In the genomic region with DNA sequence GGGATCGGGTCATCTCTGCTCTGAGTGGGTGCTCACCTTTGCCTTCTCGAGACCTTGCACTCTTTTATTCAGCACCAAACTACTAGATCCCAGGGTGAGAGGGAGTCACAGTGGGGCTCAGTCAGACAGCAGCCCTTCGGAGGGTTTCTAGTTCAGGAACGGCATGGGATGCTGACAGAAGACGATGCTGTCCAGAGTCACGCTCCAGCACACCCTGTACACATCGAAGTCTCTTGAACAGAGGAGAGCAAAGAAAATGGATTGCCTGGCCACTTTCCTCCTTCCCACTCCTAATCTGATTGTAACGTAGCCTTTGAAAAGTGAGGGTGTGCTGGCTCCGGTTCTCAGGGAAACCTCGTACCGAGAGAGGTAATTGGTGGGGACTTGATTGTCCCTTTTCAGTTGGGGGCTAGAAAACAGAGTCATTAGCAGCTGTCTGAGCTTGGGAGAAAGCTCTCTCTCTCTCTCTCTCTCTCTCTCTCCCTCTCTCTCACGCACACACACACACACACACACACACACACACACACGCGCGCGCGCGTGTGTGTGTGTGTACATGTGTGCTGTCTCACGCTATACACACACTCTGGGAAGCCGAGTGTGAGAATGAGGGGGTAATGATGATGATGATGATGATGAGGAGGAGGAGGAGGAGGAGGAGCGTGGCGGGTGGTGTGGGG, we compare ENCODE assay signal across 13 mouse cellular contexts.
DNase-seq lines count a peak whose midpoint lies in the region; ATAC-seq lines count a peak whose summit lies in the region.
"Had no signal": no experiment of that assay in that cellular context is flagged by ENCODE, and none has a peak within 500 bp of the region (broad histone marks: within the 10 kb centered on the region; RNA-seq: fewer than 3 reads in every experiment).

No protein-coding gene starts in this region.

- no peak overlapping the region for H3K27ac ChIP-seq in hindbrain, embryonic 11.5 days (ENCODE audit: low read depth, low read length)
- no peak overlapping the region for H3K27ac ChIP-seq in hindbrain, embryonic 10.5 days
- peak overlapping the region; percentile 59 for H3K27ac ChIP-seq in forebrain, embryonic 15.5 days (replicated peaks)
- H3K27ac ChIP-seq in midbrain, embryonic 11.5 days (ENCODE audit: low read depth, low read length) = no peak overlapping the region
- H3K27ac ChIP-seq: liver, embryonic 14.5 days had no signal

- H3K9ac ChIP-seq in hindbrain, embryonic 11.5 days (ENCODE audit: low read depth, low read length) = no peak overlapping the region
- 0 out of 2 replicates have a peak overlapping the region, but pooled peaks have one; percentile 10 for H3K9ac ChIP-seq in forebrain, embryonic 15.5 days (replicated peaks)
- H3K9ac ChIP-seq in midbrain, embryonic 11.5 days (ENCODE audit: low read length) = no peak overlapping the region
- H3K9ac ChIP-seq: liver, embryonic 14.5 days had no signal

- no peak for DNase-seq in hindbrain, embryonic 11.5 days (ENCODE audit: low spot score)
- no peak for DNase-seq in hindbrain, embryonic 10.5 days (ENCODE audit: low spot score)
- DNase-seq in MN1 (ENCODE audit: low spot score) = peak; percentile 69
- DNase-seq in midbrain, embryonic 11.5 days (ENCODE audit: low spot score, missing footprints) = peak; percentile 87
- DNase-seq in ovary, postnatal 36 days (ENCODE audit: low spot score) = no peak
- no peak for DNase-seq in right cerebral cortex, adult 18-20 months
- no peak for DNase-seq in frontal cortex, postnatal 25 days (ENCODE audit: low spot score in 2 of 2)
- DNase-seq: cerebellum, adult 9-11 months; gastrocnemius, postnatal 14 days; left cerebral cortex, postnatal 4 days; thymus, adult 2 months had no signal

- H3K4me2 ChIP-seq in hindbrain, embryonic 11.5 days (replicated peaks; ENCODE audit: low read depth, low read length) = 0 out of 2 replicates have a peak overlapping the region, but pooled peaks have one; percentile 14
- H3K4me2 ChIP-seq in forebrain, embryonic 15.5 days (replicated peaks) = peak overlapping the region; percentile 24
- no peak overlapping the region; the same call in 1 of the 2 replicates for H3K4me2 ChIP-seq in midbrain, embryonic 11.5 days

- H3K27me3 ChIP-seq in hindbrain, embryonic 11.5 days (ENCODE audit: control insufficient read depth, insufficient read depth, low read length) = no peaks in the 10 kb centered on the region; the same call in 1 of the 2 replicates
- H3K27me3 ChIP-seq in hindbrain, embryonic 10.5 days (ENCODE audit: insufficient read depth, poor library complexity, severe bottlenecking) = peaks cover 44% of the 10 kb centered on the region
- no peaks in the 10 kb centered on the region for H3K27me3 ChIP-seq in forebrain, embryonic 15.5 days
- no peaks in the 10 kb centered on the region for H3K27me3 ChIP-seq in midbrain, embryonic 11.5 days (ENCODE audit: control insufficient read depth, insufficient read depth, low read length)

- no peaks in the 10 kb centered on the region for H3K36me3 ChIP-seq in hindbrain, embryonic 11.5 days (ENCODE audit: control insufficient read depth, insufficient read depth, low read length)
- H3K36me3 ChIP-seq in hindbrain, embryonic 10.5 days = no peaks in the 10 kb centered on the region
- no peaks in the 10 kb centered on the region for H3K36me3 ChIP-seq in forebrain, embryonic 15.5 days
- H3K36me3 ChIP-seq in midbrain, embryonic 11.5 days (ENCODE audit: control insufficient read depth, insufficient read depth, low read length) = no peaks in the 10 kb centered on the region

- WGBS in hindbrain, embryonic 11.5 days = 70% methylated on average over 21 of the region's 22 CpGs
- WGBS in hindbrain, embryonic 10.5 days = 71% methylated on average over 22 of the region's 22 CpGs
- WGBS in forebrain, embryonic 15.5 days = 29% methylated on average over 22 of the region's 22 CpGs
- 50% methylated on average over 22 of the region's 22 CpGs for WGBS in midbrain, embryonic 11.5 days

- H3K4me3 ChIP-seq in hindbrain, embryonic 11.5 days (ENCODE audit: low read depth, low read length) = no peak overlapping the region
- no peak overlapping the region for H3K4me3 ChIP-seq in hindbrain, embryonic 10.5 days
- no peak overlapping the region for H3K4me3 ChIP-seq in forebrain, embryonic 15.5 days
- no peak overlapping the region for H3K4me3 ChIP-seq in midbrain, embryonic 11.5 days (ENCODE audit: low read depth, low read length)

- H3K9me3 ChIP-seq in hindbrain, embryonic 11.5 days (ENCODE audit: control insufficient read depth, low read length) = no peaks in the 10 kb centered on the region
- no peaks in the 10 kb centered on the region for H3K9me3 ChIP-seq in hindbrain, embryonic 10.5 days
- no peaks in the 10 kb centered on the region for H3K9me3 ChIP-seq in forebrain, embryonic 15.5 days
- no peaks in the 10 kb centered on the region for H3K9me3 ChIP-seq in midbrain, embryonic 11.5 days (ENCODE audit: control insufficient read depth, low read length)

- H3K4me1 ChIP-seq in hindbrain, embryonic 11.5 days (replicated peaks; ENCODE audit: control insufficient read depth, insufficient read depth, low read length) = peaks cover 3% of the 10 kb centered on the region; the same call in 1 of the 2 replicates
- H3K4me1 ChIP-seq in hindbrain, embryonic 10.5 days (replicated peaks) = peaks cover 25% of the 10 kb centered on the region
- peaks cover 28% of the 10 kb centered on the region for H3K4me1 ChIP-seq in forebrain, embryonic 15.5 days
- peaks cover 12% of the 10 kb centered on the region for H3K4me1 ChIP-seq in midbrain, embryonic 11.5 days (ENCODE audit: control insufficient read depth, insufficient read depth, low read length)

- ATAC-seq in hindbrain, embryonic 11.5 days (ENCODE audit: low FRiP score) = peak; percentile 33; the same call in 1 of the 2 replicates
- peak; percentile 39 for ATAC-seq in forebrain, embryonic 15.5 days (replicated peaks)
- ATAC-seq in midbrain, embryonic 11.5 days (ENCODE audit: low FRiP score) = peak; percentile 61

Comparison
In these comparisons a context has a peak if more than half of its experiments do, and no peak if none do; other contexts are left out.
1. DNase-seq: peak in MN1 (single experiment) and midbrain, embryonic 11.5 days (single experiment); none in hindbrain, embryonic 11.5 days (single experiment), hindbrain, embryonic 10.5 days (single experiment), ovary, postnatal 36 days (single experiment), right cerebral cortex, adult 18-20 months (single experiment) and frontal cortex, postnatal 25 days (0 of 2).
2. Peak in every context shown above with its lines, with median percentiles within 50 percentile points of each other: ATAC-seq.